Mouse (Mus musculus) bone marrow macrophage, adult 2 months (primary cell): Measurements from ENCODE around the gene Tulp4.

ENCODE experiments used
- CTCF ChIP-seq: IDR thresholded peaks from 2 replicates; pipeline ENCODE4 v1.5.1; 2012; ENCODE audit warnings: low read depth, mild to moderate bottlenecking, low read length, moderate library complexity
- POLR2A ChIP-seq: IDR thresholded peaks from 2 replicates; pipeline ENCODE4 v1.6.1; 2012; ENCODE audit warnings: mild to moderate bottlenecking, low read depth, low read length, borderline replicate concordance

- TF ChIP-seq POLR2A: no peak
- no peak for TF ChIP-seq CTCF
These were observed 7.4 kb downstream of the Tulp4 start for GRCm38 (mm10) chr17:6113653-6114052.
